Mouse (Mus musculus): ENCODE measurements around the gene Ccdc71. TPM values are rescaled to one million over a fixed set of nuclear protein-coding genes. Genes with fewer than 3 reads are reported as not detected.

Ccdc71 gene
- 9.9 and 10.5 TPM in 2 replicates for total RNA-seq (2023)

GRCm38 (mm10) chr9:108460319-108461178 lies at the start of gene Ccdc71:
Ccdc71 (plus strand) TSS chr9:108460527.

GRCm38 (mm10) chr9:108428384-108428783 lies 31.9 kb upstream of the Ccdc71 start, which contains the start of gene Ccdc36:
Ccdc36 (minus strand) TSS chr9:108428484.

GRCm38 (mm10) chr9:108436182-108436581 lies 24.1 kb upstream of the Ccdc71 start, which contains the start of gene BC048562:
BC048562 (plus strand) TSS chr9:108436482.

GRCm38 (mm10) chr9:108461181-108461631 lies 879 bp downstream of the Ccdc71 start, which contains the start of gene Klhdc8b:
Klhdc8b (minus strand) TSS chr9:108461581.

GRCm38 (mm10) chr9:108479721-108480351 lies 19.5 kb downstream of the Ccdc71 start, which contains the start of gene Lamb2:
Lamb2 (plus strand) TSS chr9:108479736.

GRCm38 (mm10) chr9:108490559-108491285 lies 30.4 kb downstream of the Ccdc71 start, which contains the start of gene Usp19:
Usp19 (plus strand) TSS chr9:108490602.

GRCm38 (mm10) chr9:108507619-108508434 lies 47.5 kb downstream of the Ccdc71 start, which contains the start of gene Qars:
Qars (plus strand) TSS chr9:108507706.

Other genes with a start within 250 kb of the Ccdc71 start
- 4.5 and 4.8 TPM in 2 replicates for gene Dag1, start 196.6 kb upstream of the Ccdc71 start, total RNA-seq (2023)
- 0.75 and 1.5 TPM in 2 replicates for gene Nicn1, start 170.1 kb upstream of the Ccdc71 start, total RNA-seq (2023)
- not detected in 2 replicates for gene Amt, start 163.7 kb upstream of the Ccdc71 start, total RNA-seq (2023)
- gene Rhoa, start 154.4 kb upstream of the Ccdc71 start, total RNA-seq (2023): 447 and 476 TPM in 2 replicates
- 10.6 and 11.2 TPM in 2 replicates for gene Tcta, start 154.4 kb upstream of the Ccdc71 start, total RNA-seq (2023)
- gene Gpx1, start 121.6 kb upstream of the Ccdc71 start, total RNA-seq (2023): 1,218 and 1,262 TPM in 2 replicates
- gene Usp4, start 112.7 kb upstream of the Ccdc71 start, total RNA-seq (2023): 127 and 168 TPM in 2 replicates
- gene 1700102P08Rik, start 67.7 kb upstream of the Ccdc71 start, total RNA-seq (2023): 1.1 and 1.5 TPM in 2 replicates
- not detected in 2 replicates for gene Ccdc36, start 32.0 kb upstream of the Ccdc71 start, total RNA-seq (2023)
- not detected in 2 replicates for gene BC048562, start 24.0 kb upstream of the Ccdc71 start, total RNA-seq (2023)
- 0.59 and 1.6 TPM in 2 replicates for gene Klhdc8b, start 1.1 kb downstream of the Ccdc71 start, total RNA-seq (2023)
- 0.44 and 0.79 TPM in 2 replicates for gene Lamb2, start 19.2 kb downstream of the Ccdc71 start, total RNA-seq (2023)
- gene Usp19, start 30.1 kb downstream of the Ccdc71 start, total RNA-seq (2023): 228 and 301 TPM in 2 replicates
- gene Qars, start 47.2 kb downstream of the Ccdc71 start, total RNA-seq (2023): 107 and 121 TPM in 2 replicates
- gene Qrich1, start 56.3 kb downstream of the Ccdc71 start, total RNA-seq (2023): 116 and 150 TPM in 2 replicates
- gene Impdh2, start 99.8 kb downstream of the Ccdc71 start, total RNA-seq (2023): 71.0 and 72.2 TPM in 2 replicates
- gene Ndufaf3, start 106.9 kb downstream of the Ccdc71 start, total RNA-seq (2023): 21.4 and 26.7 TPM in 2 replicates
- gene Dalrd3, start 109.4 kb downstream of the Ccdc71 start, total RNA-seq (2023): 23.0 and 31.6 TPM in 2 replicates
- gene Wdr6, start 118.2 kb downstream of the Ccdc71 start, total RNA-seq (2023): 2.0 and 3.8 TPM in 2 replicates
- gene P4htm, start 137.1 kb downstream of the Ccdc71 start, total RNA-seq (2023): 0.43 and 0.66 TPM in 2 replicates
- 164 and 261 TPM in 2 replicates for gene Arih2, start 188.9 kb downstream of the Ccdc71 start, total RNA-seq (2023)
- 26.1 and 28.4 TPM in 2 replicates for gene Slc25a20, start 201.6 kb downstream of the Ccdc71 start, total RNA-seq (2023)
- gene Prkar2a, start 228.8 kb downstream of the Ccdc71 start, total RNA-seq (2023): 10.8 and 13.2 TPM in 2 replicates